17 mouse cellular contexts compared by ENCODE assay signal in the genomic region with DNA sequence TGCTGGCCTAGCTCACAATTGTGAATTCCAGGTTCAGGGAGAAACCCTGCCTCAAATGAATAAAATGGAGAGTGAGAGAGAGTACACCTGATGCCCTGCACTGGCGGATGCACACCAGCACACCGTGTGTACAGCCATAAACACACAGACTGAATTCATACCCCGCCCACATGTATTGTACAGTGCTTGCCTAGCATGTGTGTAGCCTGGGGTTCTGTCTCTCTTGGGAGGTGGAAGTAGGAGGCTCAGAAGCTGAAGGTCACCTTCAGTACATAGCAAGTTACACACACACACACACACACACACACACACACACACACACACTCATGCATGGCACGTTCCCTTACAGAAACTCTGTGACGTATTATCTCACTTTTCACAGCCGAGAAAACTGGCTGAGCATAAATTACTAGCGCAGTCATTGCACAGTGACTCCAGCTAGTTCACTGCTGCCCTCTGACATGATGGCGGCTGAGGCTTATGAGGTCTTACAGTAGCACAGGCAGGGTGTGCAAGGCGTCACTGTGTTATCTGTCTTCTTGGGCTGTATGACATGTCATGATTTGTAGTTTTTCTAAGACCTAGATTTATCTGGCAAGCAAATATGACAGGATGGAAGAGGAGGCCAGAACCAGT. TPM values are rescaled to one million over a fixed set of nuclear protein-coding genes. Genes with fewer than 3 reads are reported as not detected.
"Had no signal": no experiment of that assay in that cellular context is flagged by ENCODE, and none has a peak within 500 bp of the region (broad histone marks: within the 10 kb centered on the region; RNA-seq: fewer than 3 reads in every experiment).

No protein-coding gene starts in this region.

- H3K4me1 ChIP-seq: midbrain, embryonic 13.5 days had no signal

- H3K4me3 ChIP-seq: midbrain, embryonic 13.5 days; neural tube, embryonic 15.5 days had no signal

- H3K9me3 ChIP-seq: midbrain, embryonic 13.5 days; neural tube, embryonic 15.5 days had no signal

- ATAC-seq: lung, postnatal 0 days; midbrain, embryonic 13.5 days had no signal

- H3K36me3 ChIP-seq: midbrain, embryonic 13.5 days; neural tube, embryonic 15.5 days had no signal

- H3K27me3 ChIP-seq: midbrain, embryonic 13.5 days; neural tube, embryonic 15.5 days had no signal

- H3K4me2 ChIP-seq: midbrain, embryonic 13.5 days; neural tube, embryonic 15.5 days had no signal

- DNase-seq: kidney, adult 9 months; kidney, postnatal 4 days; left cerebral cortex, postnatal 4 days; lung, adult 2 months; lung, postnatal 36 days; right cerebral cortex, adult 18-20 months; right cerebral cortex, postnatal 25 days; thymus, postnatal 4 days had no signal

- H3K9ac ChIP-seq: liver, embryonic 14.5 days; midbrain, embryonic 13.5 days; neural tube, embryonic 15.5 days had no signal

- H3K27ac ChIP-seq: kidney, postnatal 0 days; liver, embryonic 14.5 days; midbrain, embryonic 13.5 days; neural tube, embryonic 15.5 days had no signal

RNA-seq across cellular contexts. Expression of a gene that starts 31.3 kb away (rescaled TPM):
- polyA plus RNA-seq: kidney, postnatal 0 days; limb, embryonic 14.5 days; liver, embryonic 14.5 days; lung, adult 2 months; lung, postnatal 0 days; midbrain, embryonic 13.5 days; midbrain, postnatal 0 days; neural tube, embryonic 11.5 days; neural tube, embryonic 15.5 days; small intestine, adult 2 months had no signal
